Comparison of ENCODE assay signal across 18 mouse cellular contexts in the genomic region with DNA sequence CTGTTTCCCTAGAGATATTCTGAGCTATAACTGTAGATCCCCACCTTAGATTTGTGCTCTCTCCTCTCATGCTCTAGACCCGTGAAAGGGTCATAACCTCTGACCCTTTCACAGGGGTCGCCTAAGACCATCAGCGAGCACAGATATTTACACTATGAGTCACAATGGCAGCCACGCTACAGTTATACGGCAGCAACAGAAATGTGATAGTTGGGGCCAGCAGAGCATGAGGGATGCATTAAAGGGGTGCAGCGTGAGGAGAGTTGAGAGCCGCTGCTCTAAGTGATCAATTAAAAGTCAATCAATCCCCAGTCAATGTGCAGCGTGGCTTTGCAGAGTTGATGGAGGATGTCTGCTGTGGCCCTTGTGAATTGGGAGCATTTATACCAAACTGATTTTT.
A peak's percentile ranks its signal among the peaks of the same experiment; 100 is the strongest.
DNase-seq lines count a peak whose midpoint lies in the region; ATAC-seq and TF ChIP-seq lines count a peak whose summit lies in the region.
"Had no signal": no experiment of that assay in that cellular context is flagged by ENCODE, and none has a peak within 500 bp of the region (broad histone marks: within the 10 kb centered on the region; RNA-seq: fewer than 3 reads in every experiment).

No protein-coding gene starts in this region.

- intact Hi-C loops in gastrocnemius, adult 2 months (cut with DNase I): loop anchor here (2.0 to 5.0 kb wide), 3 partner anchors 50 to 183 kb away; a partner anchor contains a TSS

- no peak for ATAC-seq in neural tube, embryonic 15.5 days (ENCODE audit: low FRiP score)
- ATAC-seq: forebrain, embryonic 16.5 days; intestine, postnatal 0 days had no signal

- DNase-seq in gastrocnemius, adult 2 months: no peak
- DNase-seq in gastrocnemius, postnatal 4 days (ENCODE audit: low spot score in 2 of 2): no peak
- DNase-seq in neural tube, embryonic 10.5 days (ENCODE audit: extremely low spot score, low spot score): peak; percentile 28
- peak; percentile 29 for DNase-seq in embryonic facial prominence, embryonic 10.5 days (ENCODE audit: low spot score)
- no peak for DNase-seq in lung, postnatal 4 days
- DNase-seq in lung, postnatal 25 days (ENCODE audit: low spot score): no peak
- DNase-seq in adrenal gland, postnatal 4 days (ENCODE audit: low spot score in 2 of 2): no peak
- DNase-seq: adrenal gland, postnatal 10 days; cerebellum, adult 18-20 months; cerebellum, postnatal 10 days; gastrocnemius, postnatal 14 days; heart, postnatal 36 days had no signal

- H3K9ac ChIP-seq in neural tube, embryonic 15.5 days (replicated peaks): no peak overlapping the region
- H3K9ac ChIP-seq: embryonic facial prominence, embryonic 12.5 days; heart, embryonic 13.5 days; hindbrain, embryonic 15.5 days had no signal

- H3K4me1 ChIP-seq in neural tube, embryonic 15.5 days: peaks cover 25% of the 10 kb centered on the region
- peaks cover 43% of the 10 kb centered on the region for H3K4me1 ChIP-seq in embryonic facial prominence, embryonic 10.5 days

- no peak overlapping the region for H3K4me3 ChIP-seq in gastrocnemius, adult 2 months
- H3K4me3 ChIP-seq in neural tube, embryonic 15.5 days (replicated peaks): no peak overlapping the region
- H3K4me3 ChIP-seq in embryonic facial prominence, embryonic 10.5 days: no peak overlapping the region
- H3K4me3 ChIP-seq: embryonic facial prominence, embryonic 12.5 days; heart, embryonic 13.5 days; hindbrain, embryonic 15.5 days had no signal

- no peaks in the 10 kb centered on the region for H3K36me3 ChIP-seq in neural tube, embryonic 15.5 days
- H3K36me3 ChIP-seq in embryonic facial prominence, embryonic 10.5 days (replicated peaks): no peaks in the 10 kb centered on the region
- H3K36me3 ChIP-seq: embryonic facial prominence, embryonic 12.5 days; heart, embryonic 13.5 days; hindbrain, embryonic 15.5 days had no signal

- TF ChIP-seq CTCF in gastrocnemius, adult 2 months (IDR thresholded peaks at IDR 0.05): no peak

- peak overlapping the region; percentile 94 for H3K27ac ChIP-seq in gastrocnemius, adult 2 months
- H3K27ac ChIP-seq in neural tube, embryonic 15.5 days (replicated peaks): no peak overlapping the region
- H3K27ac ChIP-seq in embryonic facial prominence, embryonic 10.5 days (replicated peaks): 0 out of 2 replicates have a peak overlapping the region, but pooled peaks have one; percentile 24
- H3K27ac ChIP-seq: embryonic facial prominence, embryonic 12.5 days; heart, embryonic 13.5 days; hindbrain, embryonic 15.5 days had no signal

- no peaks in the 10 kb centered on the region for H3K9me3 ChIP-seq in neural tube, embryonic 15.5 days (replicated peaks)
- peaks cover 7% of the 10 kb centered on the region for H3K9me3 ChIP-seq in embryonic facial prominence, embryonic 10.5 days
- H3K9me3 ChIP-seq: hindbrain, embryonic 15.5 days had no signal

- WGBS in neural tube, embryonic 15.5 days: 27% methylated on average over 8 of the region's 8 CpGs
- 25% methylated on average over 8 of the region's 8 CpGs for WGBS in embryonic facial prominence, embryonic 10.5 days

- peaks cover 14% of the 10 kb centered on the region; the same call in 1 of the 2 replicates for H3K27me3 ChIP-seq in neural tube, embryonic 15.5 days (replicated peaks)
- H3K27me3 ChIP-seq in embryonic facial prominence, embryonic 10.5 days (replicated peaks; ENCODE audit: low read depth, poor library complexity, severe bottlenecking): peaks cover 40% of the 10 kb centered on the region
- H3K27me3 ChIP-seq: heart, embryonic 13.5 days had no signal

- H3K4me2 ChIP-seq in neural tube, embryonic 15.5 days: no peak overlapping the region
- H3K4me2 ChIP-seq: embryonic facial prominence, embryonic 12.5 days; heart, embryonic 13.5 days; hindbrain, embryonic 15.5 days had no signal

Comparison
In these comparisons a context has a peak if more than half of its experiments do, and no peak if none do; other contexts are left out.
1. DNase-seq: peak in neural tube, embryonic 10.5 days (single experiment) and embryonic facial prominence, embryonic 10.5 days (single experiment); none in gastrocnemius, adult 2 months (single experiment), gastrocnemius, postnatal 4 days (0 of 2), lung, postnatal 4 days (0 of 2), lung, postnatal 25 days (single experiment) and adrenal gland, postnatal 4 days (0 of 2).